Mouse (Mus musculus): ENCODE data around the gene Gm17019. TPM values are rescaled to one million over a fixed set of nuclear protein-coding genes. Genes with fewer than 3 reads are reported as not detected.
"Not testable (repeated sequence)": the region's sequence is repeated elsewhere in the genome, so short reads cannot be mapped to it uniquely, and the experiment has no call there.

Gm17019 gene
- polyA plus RNA-seq (2012; rRNA removed) = not detected in 2 replicates

DNA sequence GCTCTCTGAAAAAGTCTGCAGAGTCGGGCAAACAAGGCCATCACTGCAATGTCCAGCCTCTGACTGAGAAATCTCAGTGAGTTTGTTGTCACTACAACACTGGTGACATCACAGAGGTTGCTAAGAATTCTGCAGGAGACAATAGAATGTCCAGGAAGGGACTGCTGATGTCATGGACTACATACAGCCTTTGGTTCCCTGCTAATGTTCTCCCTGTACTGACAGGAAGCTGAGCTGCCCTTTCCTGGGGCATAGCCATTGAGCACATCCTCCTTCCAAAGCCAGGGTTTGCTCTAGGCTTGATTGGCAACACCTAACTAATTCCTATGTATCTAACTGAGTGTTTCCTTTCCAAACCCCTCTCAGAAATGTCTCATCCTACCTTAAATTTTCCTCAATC is at the start of gene Gm17019:
Gm17019 (minus strand) TSS at position 101 of the 400 bp plus-strand sequence.
- H3K4me3 ChIP-seq (ENCODE audit: insufficient read depth, low read length); H3K4me1 ChIP-seq (ENCODE audit: control insufficient read depth, insufficient read depth, low read length); H3K27ac ChIP-seq (ENCODE audit: insufficient read depth, low read length): not testable (repeated sequence)

DNA sequence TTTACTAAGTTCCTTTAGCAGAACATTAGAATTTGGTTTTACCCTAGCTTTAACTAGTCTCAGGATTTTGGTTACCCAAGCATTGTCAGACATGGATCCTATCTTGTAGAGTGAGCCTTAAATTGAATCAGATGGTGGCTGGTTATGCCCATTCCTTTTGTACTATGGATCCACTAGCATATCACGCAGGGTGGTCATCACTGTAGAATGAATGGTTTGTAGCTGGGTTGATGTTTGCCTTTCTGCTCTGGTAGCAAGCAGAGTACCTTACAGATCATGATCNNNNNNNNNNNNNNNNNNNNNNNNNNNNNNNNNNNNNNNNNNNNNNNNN is 29.6 kb upstream of the Gm17019 start:
- not testable (repeated sequence) for H3K27ac ChIP-seq (ENCODE audit: insufficient read depth, low read length); H3K4me1 ChIP-seq (ENCODE audit: control insufficient read depth, insufficient read depth, low read length); H3K4me3 ChIP-seq (ENCODE audit: insufficient read depth, low read length)

DNA sequence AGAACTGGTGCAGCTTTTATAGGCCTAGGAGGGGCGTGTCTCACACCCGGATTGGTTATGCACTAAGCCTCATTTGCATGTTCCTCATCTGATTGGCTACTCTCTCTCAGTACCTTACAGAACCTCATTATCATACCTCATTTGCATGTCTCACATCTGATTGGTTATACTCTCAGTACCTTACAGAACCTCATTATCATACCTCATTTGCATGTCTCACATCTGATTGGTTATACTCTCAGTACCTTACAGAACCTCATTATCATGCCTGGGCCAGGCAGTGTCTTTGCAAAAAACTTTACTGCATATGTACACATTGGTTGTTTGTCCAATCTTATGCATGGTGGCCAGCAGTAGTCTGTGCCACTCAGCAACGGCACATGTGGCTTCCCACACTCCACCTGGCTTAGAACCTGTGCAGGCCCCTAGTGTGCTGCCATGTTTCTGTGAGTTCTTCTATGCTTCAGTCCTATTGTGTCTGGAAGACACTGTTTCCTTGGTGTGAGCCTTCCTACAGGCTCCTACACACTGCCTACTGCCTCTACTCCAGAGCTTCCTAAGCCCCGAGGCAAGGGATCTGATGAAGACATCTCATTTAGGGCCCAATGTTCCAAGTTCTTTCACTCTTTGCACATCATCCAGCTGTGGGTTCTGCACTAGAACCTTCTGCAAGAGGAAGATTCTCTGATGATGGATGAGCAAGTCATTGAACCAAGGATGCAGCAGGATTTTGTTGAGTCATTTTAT is 29.0 kb upstream of the Gm17019 start:
- not testable (repeated sequence) for H3K4me3 ChIP-seq (ENCODE audit: insufficient read depth, low read length); H3K27ac ChIP-seq (ENCODE audit: insufficient read depth, low read length); H3K4me1 ChIP-seq (ENCODE audit: control insufficient read depth, insufficient read depth, low read length)

DNA sequence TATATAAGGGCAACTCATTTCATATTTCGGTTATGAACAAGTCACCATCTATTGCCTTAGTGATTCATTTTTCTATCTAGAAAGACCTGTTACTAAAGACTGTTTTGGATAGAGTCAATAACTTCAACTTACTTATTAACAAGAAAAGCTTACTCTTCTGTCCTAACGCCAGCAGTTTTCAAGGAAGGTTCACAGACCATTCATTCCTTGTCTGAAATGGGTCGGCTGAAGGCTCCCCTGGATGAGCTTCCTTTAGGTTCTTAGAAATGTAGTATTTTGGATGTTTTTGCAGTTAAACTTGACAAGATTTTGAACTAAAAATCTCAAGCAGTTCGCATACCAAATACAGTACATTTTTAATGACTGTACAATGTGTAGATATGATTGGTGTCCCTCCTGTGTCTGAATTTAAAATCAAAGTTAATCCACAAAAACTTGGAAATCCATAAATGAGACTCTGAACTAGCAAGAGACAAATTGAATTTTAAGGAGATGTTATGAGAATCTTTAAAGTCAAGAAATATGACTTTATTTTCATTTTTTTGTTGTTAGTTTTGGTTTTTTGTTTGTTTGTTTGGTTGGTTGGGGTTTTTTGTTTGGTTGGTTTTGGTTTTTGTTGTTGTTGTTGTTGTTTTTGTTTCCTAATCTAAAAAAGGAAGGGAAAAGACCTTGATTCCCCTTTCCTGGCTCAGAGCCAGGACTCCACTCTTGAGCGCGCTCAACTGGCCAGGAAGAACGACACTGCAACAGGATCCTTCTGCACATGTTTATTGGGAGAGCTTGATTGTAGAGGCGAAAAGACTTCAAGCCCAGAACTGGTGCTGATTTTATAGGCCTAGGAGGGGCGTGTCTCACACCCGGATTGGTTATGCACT is 21.6 kb upstream of the Gm17019 start:
- not testable (repeated sequence) for H3K4me3 ChIP-seq (ENCODE audit: insufficient read depth, low read length); H3K27ac ChIP-seq (ENCODE audit: insufficient read depth, low read length); H3K4me1 ChIP-seq (ENCODE audit: control insufficient read depth, insufficient read depth, low read length)

DNA sequence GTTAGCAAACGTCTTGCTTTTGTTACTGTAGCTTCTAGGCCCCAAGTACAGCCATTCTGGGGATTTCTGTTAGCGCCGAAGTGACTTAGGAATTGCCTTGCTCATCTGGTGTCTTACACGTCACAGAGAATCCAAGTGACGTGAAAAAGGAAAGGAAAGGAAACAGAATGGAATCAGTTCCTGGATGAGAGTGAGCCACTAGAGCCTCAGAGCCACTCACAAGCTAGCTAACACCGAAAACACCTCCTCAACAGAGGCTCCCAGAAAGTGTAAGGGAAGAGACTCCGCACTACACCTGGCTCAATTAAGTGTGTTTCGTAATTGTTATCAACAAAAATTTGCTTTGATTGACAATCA is 20.8 kb upstream of the Gm17019 start:
- not testable (repeated sequence) for H3K4me1 ChIP-seq (ENCODE audit: control insufficient read depth, insufficient read depth, low read length); H3K27ac ChIP-seq (ENCODE audit: insufficient read depth, low read length); H3K4me3 ChIP-seq (ENCODE audit: insufficient read depth, low read length)

DNA sequence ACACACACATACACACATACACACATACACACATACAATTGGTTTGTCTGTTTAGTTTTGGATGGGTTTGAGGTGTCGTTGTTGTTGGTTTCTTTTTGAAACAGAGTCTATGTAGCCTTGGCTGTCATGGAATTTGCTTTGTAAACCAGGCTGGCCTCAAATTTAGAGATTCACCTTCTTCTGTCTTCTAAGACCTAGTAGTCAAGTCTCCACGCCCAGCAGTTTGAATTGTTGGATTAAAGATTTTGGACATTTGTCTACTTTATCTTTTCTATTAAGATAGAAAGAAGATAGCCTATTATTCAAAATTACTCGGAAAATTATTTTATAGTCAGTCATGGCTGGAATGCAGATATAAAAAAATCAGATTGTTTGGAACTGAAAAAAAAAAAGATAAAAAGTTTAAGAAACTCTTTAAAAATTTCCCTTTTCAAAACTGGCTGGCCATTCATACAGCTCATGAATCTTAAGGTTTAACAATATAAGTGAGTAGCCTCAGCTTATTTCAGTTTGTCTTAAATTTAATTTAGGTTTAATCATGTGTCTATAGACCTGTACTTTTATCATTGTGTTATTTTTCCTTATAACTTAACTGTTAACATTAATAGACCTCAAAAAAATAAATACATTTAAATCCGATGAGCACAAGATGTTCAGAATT is 20.3 kb upstream of the Gm17019 start:
- H3K4me1 ChIP-seq (ENCODE audit: control insufficient read depth, insufficient read depth, low read length); H3K27ac ChIP-seq (ENCODE audit: insufficient read depth, low read length); H3K4me3 ChIP-seq (ENCODE audit: insufficient read depth, low read length): not testable (repeated sequence)

DNA sequence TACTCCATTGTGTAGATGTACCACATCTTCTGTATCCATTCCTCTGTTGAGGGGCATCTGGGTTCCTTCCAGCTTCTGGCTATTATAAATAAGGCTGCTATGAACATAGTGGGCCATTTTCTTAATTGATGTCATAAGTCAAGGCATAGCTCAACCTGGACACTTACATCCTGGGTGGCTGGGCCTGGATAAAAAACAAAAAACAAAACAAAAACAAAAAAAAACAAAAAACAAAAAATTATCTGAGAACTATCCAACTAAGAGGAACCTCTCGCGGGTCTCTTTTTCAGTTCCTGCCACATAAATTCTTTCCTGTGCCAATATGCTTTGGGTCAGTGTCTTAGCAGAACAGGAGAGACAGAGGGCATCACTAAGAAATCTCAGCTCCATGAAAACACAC is 18.0 kb upstream of the Gm17019 start:
- not testable (repeated sequence) for H3K4me1 ChIP-seq (ENCODE audit: control insufficient read depth, insufficient read depth, low read length); H3K4me3 ChIP-seq (ENCODE audit: insufficient read depth, low read length); H3K27ac ChIP-seq (ENCODE audit: insufficient read depth, low read length)

DNA sequence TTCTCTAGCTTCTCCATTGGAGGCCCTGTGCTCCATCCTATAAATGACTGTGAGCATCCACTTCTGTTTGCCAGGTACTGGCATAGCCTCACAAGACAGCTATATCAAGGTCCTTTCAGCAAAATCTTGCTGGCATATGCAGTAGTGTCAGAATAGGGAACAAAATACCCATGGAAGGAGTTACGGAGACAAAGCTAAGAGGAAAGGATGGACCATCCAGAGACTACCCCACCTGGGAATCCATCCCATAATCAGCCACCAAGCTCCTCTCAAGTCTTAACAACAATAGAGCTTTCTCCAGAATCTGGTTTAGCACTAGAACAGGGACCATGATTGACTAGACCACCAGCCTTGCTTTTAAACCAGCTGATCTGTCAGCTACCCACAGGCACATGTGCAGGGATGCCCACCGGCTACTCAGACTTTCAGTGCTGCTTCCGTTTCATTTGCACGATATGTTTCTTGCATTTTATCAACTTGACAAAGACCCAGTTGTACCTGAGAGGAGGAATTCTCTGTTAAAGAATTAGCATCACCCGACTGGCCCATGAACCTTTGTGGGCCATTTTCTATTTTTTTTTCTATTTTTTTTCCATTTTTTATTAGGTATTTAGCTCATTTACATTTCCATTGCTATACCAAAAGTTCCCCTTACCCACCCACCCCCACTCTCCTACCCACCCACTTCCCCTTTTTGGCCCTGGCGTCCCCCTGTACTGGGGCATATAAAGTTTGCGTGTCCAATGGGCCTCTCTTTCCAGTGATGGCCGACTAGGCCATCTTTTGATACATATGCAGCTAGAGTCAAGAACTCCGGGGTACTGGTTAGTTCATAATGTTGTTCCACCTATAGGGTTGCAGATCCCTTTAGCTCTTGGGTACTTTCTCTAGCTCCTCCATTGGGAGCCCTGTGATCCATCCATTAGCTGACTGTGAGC is 12.3 kb upstream of the Gm17019 start:
- not testable (repeated sequence) for H3K27ac ChIP-seq (ENCODE audit: insufficient read depth, low read length); H3K4me3 ChIP-seq (ENCODE audit: insufficient read depth, low read length); H3K4me1 ChIP-seq (ENCODE audit: control insufficient read depth, insufficient read depth, low read length)

DNA sequence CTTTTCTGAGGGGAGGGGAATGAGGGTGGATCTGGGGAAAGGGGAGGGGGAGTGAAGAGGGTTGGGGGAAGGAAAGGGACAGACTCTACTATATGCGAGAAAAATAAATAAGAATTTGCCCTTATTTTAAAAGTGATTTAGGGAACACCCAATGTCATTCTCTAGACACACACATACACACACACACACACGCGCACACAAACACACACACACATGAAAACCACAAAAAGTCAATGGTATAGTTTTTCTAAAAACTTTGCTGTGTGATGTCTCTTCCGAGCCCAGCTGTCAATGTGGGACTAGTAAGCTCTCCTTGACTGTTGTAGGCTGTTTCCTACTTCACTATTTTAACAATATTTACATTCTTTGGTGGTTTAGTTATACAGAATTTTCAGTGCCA is 8.0 kb upstream of the Gm17019 start:
- H3K4me3 ChIP-seq (ENCODE audit: insufficient read depth, low read length); H3K27ac ChIP-seq (ENCODE audit: insufficient read depth, low read length); H3K4me1 ChIP-seq (ENCODE audit: control insufficient read depth, insufficient read depth, low read length): not testable (repeated sequence)

DNA sequence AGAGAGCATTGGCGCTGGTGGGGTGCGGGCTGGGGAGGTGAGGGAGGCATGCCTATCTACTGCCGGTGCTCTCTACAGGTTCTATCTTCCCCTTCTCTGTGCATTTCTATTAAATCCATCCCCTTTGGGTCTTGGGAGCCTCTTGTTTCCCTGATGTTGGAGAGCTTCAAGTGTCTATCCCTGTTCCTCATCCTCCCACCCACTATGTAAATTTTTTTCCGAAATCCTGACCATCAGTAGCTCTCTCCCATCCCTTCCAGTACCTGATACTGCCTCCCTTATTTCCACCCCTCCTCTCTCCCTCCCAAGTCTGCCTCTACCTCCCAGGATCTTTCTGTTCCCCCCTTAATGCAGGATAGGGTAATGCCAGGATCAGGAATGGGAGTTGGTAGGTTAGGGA is 7.2 kb upstream of the Gm17019 start:
- not testable (repeated sequence) for H3K4me1 ChIP-seq (ENCODE audit: control insufficient read depth, insufficient read depth, low read length); H3K4me3 ChIP-seq (ENCODE audit: insufficient read depth, low read length); H3K27ac ChIP-seq (ENCODE audit: insufficient read depth, low read length)

DNA sequence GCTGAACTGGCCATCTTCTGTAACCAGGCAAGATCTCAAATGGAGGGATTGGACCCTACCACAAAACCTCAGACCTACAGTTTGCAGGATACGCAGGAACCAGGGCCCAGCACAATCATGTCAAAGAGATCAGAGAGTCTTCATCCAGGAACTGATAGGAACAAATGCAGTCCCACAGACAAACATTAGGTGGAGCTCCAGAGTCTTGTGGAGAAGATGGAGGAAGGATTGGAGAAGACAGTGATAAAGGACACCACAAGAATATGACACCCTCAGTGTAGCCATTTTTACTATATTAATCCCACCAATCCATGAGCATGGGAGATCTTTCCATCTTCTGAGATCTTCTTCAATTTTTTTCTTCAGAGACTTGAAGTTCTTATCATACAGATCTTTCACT is 8.5 kb downstream of the Gm17019 start:
- not testable (repeated sequence) for H3K27ac ChIP-seq (ENCODE audit: insufficient read depth, low read length); H3K4me1 ChIP-seq (ENCODE audit: control insufficient read depth, insufficient read depth, low read length); H3K4me3 ChIP-seq (ENCODE audit: insufficient read depth, low read length)

DNA sequence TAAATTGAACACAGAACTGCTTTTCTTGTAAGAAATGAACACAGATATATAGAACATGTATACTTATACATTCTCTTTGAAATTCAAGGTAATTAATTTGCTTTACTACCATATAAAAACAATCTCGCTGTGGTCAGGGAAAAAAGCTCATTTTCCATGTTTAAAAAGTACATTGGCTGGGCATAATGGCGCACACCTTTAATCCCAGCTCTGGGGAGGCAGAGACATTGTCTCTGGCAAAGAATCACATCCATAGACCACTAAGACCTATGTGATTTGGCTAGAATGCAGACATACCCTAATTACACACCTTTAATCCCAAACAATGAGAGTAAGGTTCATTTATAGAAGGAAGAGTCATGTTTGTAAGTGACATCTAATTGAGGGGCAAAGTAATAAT is 12.7 kb downstream of the Gm17019 start:
- H3K4me1 ChIP-seq (ENCODE audit: control insufficient read depth, insufficient read depth, low read length); H3K27ac ChIP-seq (ENCODE audit: insufficient read depth, low read length); H3K4me3 ChIP-seq (ENCODE audit: insufficient read depth, low read length): not testable (repeated sequence)

DNA sequence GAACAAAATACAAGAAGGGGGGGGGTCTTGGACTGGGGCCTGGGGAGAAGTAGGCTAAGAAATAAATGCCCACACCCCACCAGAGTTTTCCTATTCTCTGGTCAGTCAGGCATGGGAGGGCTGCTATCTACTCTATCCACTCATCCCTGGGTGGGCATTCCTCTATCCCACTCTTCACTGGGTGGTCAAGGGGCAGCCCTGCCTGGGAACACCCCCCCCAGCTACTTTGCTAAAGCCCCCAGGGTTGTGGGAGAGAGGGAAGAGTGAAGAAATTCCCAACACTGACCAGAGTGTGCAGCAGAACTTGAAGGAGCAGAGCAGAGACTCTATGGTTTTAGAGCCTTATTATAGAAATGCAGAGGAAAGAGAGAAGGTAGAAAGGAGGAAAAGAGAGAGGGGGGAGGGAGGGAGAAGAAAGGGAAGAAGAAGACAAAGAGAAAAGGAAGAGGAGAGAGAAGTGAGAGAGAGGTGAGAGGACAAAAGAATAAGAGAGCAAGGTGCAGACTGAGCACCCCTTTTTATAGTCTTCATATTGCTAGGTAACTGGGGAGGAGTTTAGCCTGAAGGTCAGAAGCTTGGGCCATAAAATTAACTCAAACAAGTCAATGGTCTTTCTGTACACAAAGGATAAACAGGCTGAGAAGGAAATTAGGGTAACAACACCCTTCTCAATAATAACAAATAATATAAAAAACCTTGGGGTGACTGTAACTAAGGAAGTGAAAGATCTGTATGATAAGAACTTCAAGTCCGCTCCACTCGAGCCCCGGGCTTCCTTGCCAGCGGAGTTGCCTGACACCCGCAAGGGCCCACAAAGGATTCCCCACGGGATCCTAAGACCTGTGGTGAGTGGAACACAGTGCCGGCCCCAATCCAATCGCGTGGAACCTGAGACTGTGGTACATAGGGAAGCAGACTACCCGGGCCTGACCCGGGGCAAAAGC is 21.9 kb downstream of the Gm17019 start:
- not testable (repeated sequence) for H3K4me3 ChIP-seq (ENCODE audit: insufficient read depth, low read length); H3K4me1 ChIP-seq (ENCODE audit: control insufficient read depth, insufficient read depth, low read length); H3K27ac ChIP-seq (ENCODE audit: insufficient read depth, low read length)

DNA sequence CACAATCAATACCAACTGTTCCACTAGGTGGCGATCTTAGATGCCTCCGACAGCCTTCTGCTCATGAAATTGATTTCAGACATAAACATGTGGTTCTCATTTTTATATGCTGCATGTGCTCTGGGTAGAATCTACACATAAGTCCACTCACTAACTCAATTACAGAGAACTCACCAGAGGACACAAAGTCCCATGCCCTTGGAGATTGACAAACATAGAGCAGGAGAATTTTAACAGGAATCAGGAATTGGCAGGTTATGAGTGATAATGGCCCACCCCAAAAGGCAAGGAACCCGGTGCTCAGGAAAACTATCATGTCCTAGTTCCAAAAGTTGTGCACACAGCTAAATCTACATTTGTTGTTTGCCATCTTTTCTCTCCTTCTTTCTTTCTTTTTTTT is 25.9 kb downstream of the Gm17019 start:
- not testable (repeated sequence) for H3K4me3 ChIP-seq (ENCODE audit: insufficient read depth, low read length); H3K27ac ChIP-seq (ENCODE audit: insufficient read depth, low read length); H3K4me1 ChIP-seq (ENCODE audit: control insufficient read depth, insufficient read depth, low read length)

All from cortical plate, adult 2 months (tissue).